Mouse (Mus musculus): ENCODE data around the gene St13.

DNA sequence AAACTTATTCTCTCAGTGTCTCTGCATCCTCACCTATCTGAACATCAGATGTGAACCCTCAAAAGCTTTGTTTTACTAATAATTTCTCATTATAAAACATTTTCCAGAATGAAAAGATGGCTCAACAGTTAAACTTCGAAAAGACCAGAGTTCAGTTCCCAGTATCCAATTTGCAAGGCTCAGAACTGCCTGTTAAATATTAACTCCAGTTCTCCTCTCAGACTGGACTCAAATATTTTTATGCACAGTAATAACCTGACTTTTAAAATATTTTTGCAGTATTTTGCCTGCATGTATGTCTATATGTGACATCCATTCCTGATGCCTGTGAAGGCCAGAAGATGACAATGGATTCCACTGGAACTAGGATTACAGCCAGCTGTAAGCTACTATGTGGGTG, 31.3 kb downstream of the St13 start:
- TF ChIP-seq CTCF (IDR thresholded peaks at IDR 0.05; ENCODE audit: control insufficient read depth, insufficient read depth, low read length) (no peak), POLR2A (IDR thresholded peaks at IDR 0.05; ENCODE audit: borderline replicate concordance, control insufficient read depth, low read depth, low read length) (no peak)
